Mouse (Mus musculus) ES-E14 (cell line): ENCODE measurements around the gene Cenpa.

Experiments used
- HCFC1 ChIP-seq: IDR thresholded peaks from 2 replicates; pipeline ENCODE4 v1.6.1; 2012; ENCODE audit warnings: low read length, inconsistent platforms, borderline replicate concordance; ENCODE audit not compliant: insufficient read depth
- ZC3H11A ChIP-seq: IDR thresholded peaks from 2 replicates; pipeline ENCODE4 v1.6.1; 2012; ENCODE audit warnings: low read depth, mild to moderate bottlenecking, inconsistent platforms, low read length, borderline replicate concordance

- no peak for TF ChIP-seq HCFC1
- TF ChIP-seq ZC3H11A: no peak
Measured at GRCm38 (mm10) chr5:30713299-30713675, 46.7 kb downstream of the Cenpa start.
